21 mouse cellular contexts compared by ENCODE assay signal in genomic region chr8:85608836-85609235, GRCm38 (mm10).
"Had no signal": no experiment of that assay in that cellular context is flagged by ENCODE, and none has a peak within 500 bp of the region (broad histone marks: within the 10 kb centered on the region; RNA-seq: fewer than 3 reads in every experiment).

No protein-coding gene starts in this region.

- H3K4me2 ChIP-seq: limb, embryonic 12.5 days; limb, embryonic 15.5 days; liver, embryonic 11.5 days; lung, embryonic 14.5 days; neural tube, embryonic 12.5 days; stomach, embryonic 15.5 days had no signal

- ATAC-seq: liver, postnatal 0 days; lung, postnatal 0 days had no signal

- H3K4me3 ChIP-seq: limb, embryonic 12.5 days; limb, embryonic 15.5 days; neural tube, embryonic 12.5 days; stomach, embryonic 15.5 days had no signal

- H3K36me3 ChIP-seq: limb, embryonic 12.5 days; limb, embryonic 15.5 days; neural tube, embryonic 12.5 days; stomach, embryonic 15.5 days had no signal

- H3K9ac ChIP-seq: limb, embryonic 12.5 days; limb, embryonic 15.5 days; liver, embryonic 14.5 days; liver, postnatal 0 days; lung, embryonic 14.5 days; neural tube, embryonic 12.5 days; stomach, embryonic 15.5 days had no signal

- H3K9me3 ChIP-seq: limb, embryonic 12.5 days; limb, embryonic 15.5 days; neural tube, embryonic 12.5 days; stomach, embryonic 15.5 days had no signal

- H3K4me1 ChIP-seq: limb, embryonic 12.5 days; limb, embryonic 15.5 days; neural tube, embryonic 12.5 days; stomach, embryonic 15.5 days had no signal

- H3K27me3 ChIP-seq: limb, embryonic 12.5 days; limb, embryonic 15.5 days; neural tube, embryonic 12.5 days; stomach, embryonic 15.5 days had no signal

- H3K27ac ChIP-seq: limb, embryonic 12.5 days; limb, embryonic 15.5 days; liver, embryonic 14.5 days; macrophage; neural tube, embryonic 12.5 days; stomach, embryonic 15.5 days had no signal

- DNase-seq: kidney, adult 18-20 months; kidney, adult 9 months; kidney, postnatal 14 days; kidney, postnatal 4 days; lung, embryonic 14.5 days; midbrain, embryonic 14.5 days; retina, postnatal 1 day; right cerebral cortex, postnatal 25 days; spleen, adult 18-20 months; thymus, adult 2 months; thymus, postnatal 14 days; thymus, postnatal 4 days had no signal
